Mouse (Mus musculus): ENCODE data around the gene Arhgap44.

Arhgap44 gene

GRCm38 (mm10) chr11:65162767-65163120 lies at the start of gene Arhgap44:
Gene Arhgap44 (minus strand): TSS chr11:65162961.
- DNase-seq (ENCODE audit: low spot score), result peak; percentile 69

GRCm38 (mm10) chr11:65211701-65212100 lies 48.9 kb upstream of the Arhgap44 start:
- no peak for DNase-seq (ENCODE audit: low spot score)

- DNase-seq (ENCODE audit: low spot score), result no peak
Measured at GRCm38 (mm10) chr11:65209441-65209840, 46.7 kb upstream of the Arhgap44 start.

GRCm38 (mm10) chr11:65205306-65205705 lies 42.5 kb upstream of the Arhgap44 start:
- no peak for DNase-seq (ENCODE audit: low spot score)

- no peak for DNase-seq (ENCODE audit: low spot score)
Measured at GRCm38 (mm10) chr11:65204651-65205050, 41.9 kb upstream of the Arhgap44 start.

- DNase-seq (ENCODE audit: low spot score), result no peak
Measured at GRCm38 (mm10) chr11:65203020-65203419, 40.3 kb upstream of the Arhgap44 start.

GRCm38 (mm10) chr11:65202236-65202635 lies 39.5 kb upstream of the Arhgap44 start:
- no peak for DNase-seq (ENCODE audit: low spot score)

- DNase-seq (ENCODE audit: low spot score), result no peak
Measured at GRCm38 (mm10) chr11:65198026-65198425, 35.3 kb upstream of the Arhgap44 start.

- peak; percentile 31 for DNase-seq (ENCODE audit: low spot score)
Measured at GRCm38 (mm10) chr11:65197280-65197679, 34.5 kb upstream of the Arhgap44 start.

GRCm38 (mm10) chr11:65186974-65187373 lies 24.2 kb upstream of the Arhgap44 start:
- DNase-seq (ENCODE audit: low spot score), result no peak

GRCm38 (mm10) chr11:65185114-65185513 lies 22.4 kb upstream of the Arhgap44 start:
- DNase-seq (ENCODE audit: low spot score), result no peak

GRCm38 (mm10) chr11:65170121-65170750 lies 7.5 kb upstream of the Arhgap44 start:
- DNase-seq (ENCODE audit: low spot score), result no peak

- no peak for DNase-seq (ENCODE audit: low spot score)
Measured at GRCm38 (mm10) chr11:65161881-65162766, 637 bp downstream of the Arhgap44 start.

GRCm38 (mm10) chr11:65160991-65161880 lies 1.5 kb downstream of the Arhgap44 start:
- DNase-seq (ENCODE audit: low spot score), result no peak

GRCm38 (mm10) chr11:65159791-65160190 lies 3.0 kb downstream of the Arhgap44 start, which contains the start of gene 1700086D15Rik:
Gene 1700086D15Rik (minus strand): TSS chr11:65159891.
- no peak for DNase-seq (ENCODE audit: low spot score)

- DNase-seq (ENCODE audit: low spot score), result no peak
Measured at GRCm38 (mm10) chr11:65158658-65158990, 4.1 kb downstream of the Arhgap44 start.

GRCm38 (mm10) chr11:65157966-65158657 lies 4.6 kb downstream of the Arhgap44 start:
- DNase-seq (ENCODE audit: low spot score), result no peak

GRCm38 (mm10) chr11:65153006-65153405 lies 9.8 kb downstream of the Arhgap44 start:
- DNase-seq (ENCODE audit: low spot score), result no peak

- no peak for DNase-seq (ENCODE audit: low spot score)
Measured at GRCm38 (mm10) chr11:65148441-65148840, 14.3 kb downstream of the Arhgap44 start.

- DNase-seq (ENCODE audit: low spot score), result no peak
Measured at GRCm38 (mm10) chr11:65142838-65143417, 19.8 kb downstream of the Arhgap44 start.

- DNase-seq (ENCODE audit: low spot score), result no peak
Measured at GRCm38 (mm10) chr11:65139030-65139429, 23.7 kb downstream of the Arhgap44 start.

Data from ovary, postnatal 36 days (tissue).